Mouse (Mus musculus) G1E-ER4 (cell line): ENCODE data around the gene Ccdc97. TPM values are rescaled to one million over a fixed set of nuclear protein-coding genes. Genes with fewer than 3 reads are reported as not detected.

Experiments
- GATA1 ChIP-seq: IDR thresholded peaks from one replicate; pipeline ENCODE4 v1.8.0; 2012; ENCODE audit warnings: low read length, inconsistent platforms
- polyA plus RNA-seq: library from polyadenylated mRNA; stranded (reverse); fragments of >175 nt; gene quantifications from 2 replicates; pipeline ENCODE4 v1.2.3, GENCODE M21; 2012

Ccdc97 gene
- 109 and 114 TPM in 2 replicates for polyA plus RNA-seq

DNA sequence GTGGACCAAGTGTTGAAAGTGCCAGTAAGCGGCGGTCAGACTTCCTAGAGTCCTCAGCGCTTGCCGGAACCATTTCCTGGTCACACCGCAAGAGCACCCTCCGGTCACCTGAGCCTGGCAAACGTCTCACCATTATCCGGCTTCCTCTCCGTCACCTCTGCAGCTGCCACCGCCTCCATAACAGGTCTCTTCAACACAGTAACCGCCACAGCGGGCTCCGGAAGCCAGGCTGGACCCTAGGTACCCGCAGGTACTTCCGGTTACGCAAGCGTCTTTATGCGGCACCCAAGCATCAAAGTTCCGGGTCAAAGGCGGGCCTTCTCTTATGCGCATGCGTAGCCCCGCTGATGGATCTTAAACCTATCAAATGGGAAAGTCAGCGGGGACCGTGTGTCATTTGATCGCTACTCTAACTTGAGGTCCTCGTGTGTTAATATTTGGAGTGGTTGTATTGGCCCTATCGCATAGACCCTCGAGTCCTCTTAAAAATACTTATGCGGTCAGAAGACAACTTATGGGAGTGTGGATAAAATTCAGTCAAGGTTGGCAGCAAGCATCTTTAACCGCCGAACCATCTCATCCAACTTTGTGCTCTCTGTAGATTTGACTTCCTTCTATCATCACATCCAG is at the start of gene Ccdc97:
Gene Ccdc97, minus strand, starts transcription at position 301 of the 630 bp plus-strand sequence.
- TF ChIP-seq GATA1 = no peak

DNA sequence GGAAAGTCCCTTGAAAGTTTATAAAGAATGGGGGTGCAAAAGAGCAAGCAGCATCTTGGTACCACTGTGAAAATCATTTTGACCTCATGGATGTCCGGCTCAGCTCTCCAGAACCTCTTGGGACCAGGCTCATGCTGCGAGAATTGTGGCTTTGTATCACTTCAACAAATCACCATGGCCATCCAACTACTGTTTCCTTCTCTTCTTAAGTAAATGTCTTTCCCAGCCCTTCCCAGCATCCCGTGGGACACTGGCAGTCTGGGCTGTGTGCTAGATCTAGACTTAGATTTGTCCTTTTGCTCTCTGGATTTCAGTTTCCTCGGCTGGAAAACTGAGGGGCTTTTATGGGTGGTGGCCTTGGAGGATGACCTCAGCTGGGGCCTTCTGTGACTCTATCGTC is 49.3 kb upstream of the Ccdc97 start:
- TF ChIP-seq GATA1 = no peak

GRCm38 (mm10) chr7:25766108-25766507 is 47.2 kb upstream of the Ccdc97 start:
- TF ChIP-seq GATA1 = no peak

DNA sequence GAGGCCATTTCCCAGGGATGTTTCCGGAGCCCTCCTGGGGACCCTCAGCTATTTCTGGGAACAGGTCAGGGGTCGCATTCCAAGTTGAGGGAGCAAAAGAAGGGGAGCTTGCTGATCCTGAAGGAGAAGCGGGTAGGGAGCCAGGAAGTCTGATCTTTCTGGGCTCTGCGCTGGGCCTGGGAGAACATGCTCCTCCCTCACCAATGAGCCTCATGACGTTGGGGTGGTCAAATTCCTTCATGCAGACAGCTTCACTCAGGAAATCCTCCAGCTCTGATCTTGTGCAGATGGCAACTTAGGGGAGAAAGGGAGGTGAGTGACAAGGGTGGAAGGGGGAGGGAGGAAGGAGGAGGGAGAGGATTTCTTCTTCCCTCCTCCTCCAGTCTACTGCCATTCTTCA is 45.3 kb upstream of the Ccdc97 start:
- no peak for TF ChIP-seq GATA1

GRCm38 (mm10) chr7:25763678-25764077 is 44.8 kb upstream of the Ccdc97 start:
- no peak for TF ChIP-seq GATA1

GRCm38 (mm10) chr7:25761354-25761753 is 42.5 kb upstream of the Ccdc97 start:
- no peak for TF ChIP-seq GATA1

DNA sequence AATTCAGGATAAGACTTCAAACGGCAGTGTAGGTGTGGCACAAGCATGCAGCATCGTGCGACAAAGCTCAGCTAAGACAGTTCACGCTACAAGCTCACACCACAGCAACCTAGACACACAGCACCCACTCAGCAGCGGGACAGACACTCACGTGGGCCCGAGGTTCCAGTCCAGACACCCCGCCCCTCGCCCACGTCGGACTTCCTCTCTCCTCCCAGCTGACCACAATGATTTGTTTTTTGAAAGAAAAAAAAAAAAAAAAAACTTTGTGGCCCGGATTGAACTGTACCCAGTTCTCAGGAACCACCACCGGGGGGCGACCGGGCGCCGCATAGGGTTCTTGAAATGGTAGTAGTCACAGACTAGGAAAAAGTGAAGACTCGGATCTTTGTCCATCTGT is 37.1 kb upstream of the Ccdc97 start:
- no peak for TF ChIP-seq GATA1

DNA sequence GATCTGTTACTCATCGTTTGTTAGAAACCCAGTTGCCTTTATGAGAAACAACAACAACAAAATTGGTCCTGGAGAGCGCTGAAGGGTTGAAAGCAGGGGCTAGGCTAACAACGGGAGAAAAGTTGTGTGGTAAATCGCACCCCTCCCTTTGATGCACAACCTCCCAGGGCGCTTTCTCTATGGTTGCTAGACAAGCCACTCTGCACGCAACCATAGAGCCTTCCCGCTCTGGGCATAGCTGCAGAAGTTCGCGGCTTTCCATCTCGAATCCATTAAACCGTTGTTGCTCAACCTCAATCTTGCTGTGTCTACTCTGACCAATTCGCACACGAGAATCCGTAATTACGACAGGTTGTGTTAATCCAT is 36.6 kb upstream of the Ccdc97 start:
- no peak for TF ChIP-seq GATA1

GRCm38 (mm10) chr7:25754738-25755467 is 36.0 kb upstream of the Ccdc97 start, which contains the start of gene Hnrnpul1:
Hnrnpul1 (minus strand) TSS chr7:25754757.
- no peak for TF ChIP-seq GATA1

DNA sequence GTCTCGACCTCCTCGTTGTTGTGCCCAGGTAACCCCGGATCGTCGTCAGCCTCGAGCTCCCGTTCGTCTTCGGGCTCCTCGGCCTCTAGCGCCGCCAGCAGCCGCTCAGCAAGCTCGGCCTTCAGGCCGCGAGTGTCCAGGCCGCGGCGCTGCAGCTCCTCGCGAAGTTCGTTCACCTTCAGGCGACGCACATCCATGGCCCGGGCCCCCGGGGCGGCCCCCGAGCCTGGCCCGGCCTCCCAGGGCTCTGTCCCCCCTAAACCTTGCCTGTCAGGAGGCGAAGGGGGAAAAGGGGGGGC is 35.5 kb upstream of the Ccdc97 start:
- no peak for TF ChIP-seq GATA1

GRCm38 (mm10) chr7:25753643-25754438 is 35.0 kb upstream of the Ccdc97 start:
- TF ChIP-seq GATA1 = no peak

DNA sequence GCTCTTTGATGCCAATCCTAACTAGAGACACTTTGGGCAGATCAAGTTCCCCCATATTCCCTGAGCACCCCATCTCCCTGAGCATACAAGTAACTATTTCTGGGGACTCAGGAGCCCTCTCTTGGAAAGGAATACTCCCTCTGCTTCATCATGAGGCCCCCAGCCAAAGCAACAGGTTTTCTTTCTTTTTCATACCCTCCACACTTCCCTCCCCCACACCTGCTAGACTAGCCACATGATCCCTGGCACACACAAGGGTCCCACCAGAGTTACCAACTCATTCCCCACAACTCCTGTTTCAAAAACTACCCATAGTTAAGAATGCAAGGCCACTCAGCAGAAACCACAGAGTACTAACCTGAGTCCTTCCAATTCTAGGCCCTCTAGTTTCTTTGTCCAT is 34.2 kb upstream of the Ccdc97 start:
- no peak for TF ChIP-seq GATA1

- no peak for TF ChIP-seq GATA1
Measured at GRCm38 (mm10) chr7:25746844-25747243, 28.0 kb upstream of the Ccdc97 start.

GRCm38 (mm10) chr7:25738277-25738676 is 19.4 kb upstream of the Ccdc97 start:
- TF ChIP-seq GATA1 = no peak

GRCm38 (mm10) chr7:25736920-25737319 is 18.0 kb upstream of the Ccdc97 start:
- TF ChIP-seq GATA1 = no peak

GRCm38 (mm10) chr7:25734991-25735390 is 16.1 kb upstream of the Ccdc97 start:
- TF ChIP-seq GATA1 = no peak
